Mouse (Mus musculus): Measurements from ENCODE around the gene Ntn4.

Gene Ntn4

GRCm38 (mm10) chr10:93783216-93784013, 142.9 kb downstream of the Ntn4 start:
- no peak for DNase-seq (ENCODE audit: low spot score)

All from embryo, embryonic 10 days (tissue).